In the genomic region with DNA sequence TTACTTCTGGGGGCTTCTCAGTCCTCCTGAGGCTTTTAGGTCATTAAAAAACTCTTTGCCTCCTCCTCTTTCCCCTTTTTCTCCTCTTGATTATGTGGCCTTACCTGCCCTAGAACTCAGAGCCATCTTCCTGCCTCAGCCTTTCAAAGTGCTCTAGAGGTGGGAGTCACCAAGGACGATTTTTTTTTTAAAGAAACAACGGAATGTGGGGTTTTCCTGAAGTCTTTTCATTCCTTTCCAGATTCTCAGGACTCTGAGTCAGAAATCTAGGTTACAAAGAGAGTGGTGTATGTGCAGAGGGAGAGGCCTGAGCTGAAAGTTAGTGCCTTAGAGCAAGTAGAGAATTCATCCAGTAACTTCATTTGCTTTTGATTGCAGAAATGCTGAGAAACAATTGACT, we compare ENCODE assay signal across 9 mouse cellular contexts. TPM values are rescaled to one million over a fixed set of nuclear protein-coding genes. Genes with fewer than 3 reads are reported as not detected.
DNase-seq lines count a peak whose midpoint lies in the region; ATAC-seq and TF ChIP-seq lines count a peak whose summit lies in the region.
"Had no signal": no experiment of that assay in that cellular context is flagged by ENCODE, and none has a peak within 500 bp of the region (broad histone marks: within the 10 kb centered on the region; RNA-seq: fewer than 3 reads in every experiment).

No protein-coding gene starts in this region.

- H3K27me3 ChIP-seq in cerebellum, adult 2 months (ENCODE audit: control insufficient read depth, insufficient read depth, low read length), result no peaks in the 10 kb centered on the region
- no peaks in the 10 kb centered on the region for H3K27me3 ChIP-seq in thymus, adult 2 months (ENCODE audit: control insufficient read depth, insufficient read depth, low read length)
- H3K27me3 ChIP-seq in liver, embryonic 13.5 days, result no peaks in the 10 kb centered on the region

- DNase-seq in cerebellum, adult 2 months, result no peak
- DNase-seq in cerebellum, postnatal 14 days, result no peak
- DNase-seq in thymus, adult 2 months, result no peak
- no peak for DNase-seq in thymus, postnatal 4 days
- no peak for DNase-seq in liver, embryonic 13.5 days
- DNase-seq in embryo, embryonic 10 days (ENCODE audit: low spot score), result no peak
- no peak for DNase-seq in gastrocnemius, postnatal 25 days
- DNase-seq in retina, postnatal 1 day, result no peak
- DNase-seq: cerebellum, adult 11 months had no signal

- no peak for TF ChIP-seq POLR2A in cerebellum, adult 2 months (IDR thresholded peaks at IDR 0.05; ENCODE audit: borderline replicate concordance, insufficient read depth, low read length)
- TF ChIP-seq POLR2A in thymus, adult 2 months (IDR thresholded peaks at IDR 0.05; ENCODE audit: control insufficient read depth, extremely low read depth, insufficient read depth, low read length, poor library complexity), result no peak

- TF ChIP-seq CTCF in cerebellum, adult 2 months (IDR thresholded peaks at IDR 0.05; ENCODE audit: borderline replicate concordance, insufficient read depth, low read depth, low read length), result no peak
- no peak for TF ChIP-seq CTCF in thymus, adult 2 months (IDR thresholded peaks at IDR 0.05; ENCODE audit: borderline replicate concordance, control insufficient read depth, extremely low read depth, insufficient read depth, low read length, poor library complexity)

- H3K9ac ChIP-seq in liver, embryonic 13.5 days, result peak overlapping the region; percentile 80

- ATAC-seq in liver, embryonic 13.5 days (ENCODE audit: low read depth), result no peak

- H3K36me3 ChIP-seq in thymus, adult 2 months (ENCODE audit: control insufficient read depth, insufficient read depth, low read length), result no peaks in the 10 kb centered on the region
- 0 out of 2 replicates have a peak, but pooled peaks cover under 1% of the 10 kb centered on the region for H3K36me3 ChIP-seq in liver, embryonic 13.5 days

- H3K4me1 ChIP-seq in cerebellum, adult 2 months (ENCODE audit: control insufficient read depth, insufficient read depth, low read length), result peaks cover 11% of the 10 kb centered on the region; the same call in 1 of the 2 replicates
- H3K4me1 ChIP-seq in thymus, adult 2 months (replicated peaks; ENCODE audit: control insufficient read depth, insufficient read depth, low read length), result peaks cover 26% of the 10 kb centered on the region
- peaks cover 74% of the 10 kb centered on the region for H3K4me1 ChIP-seq in liver, embryonic 13.5 days (replicated peaks)

- H3K9me3 ChIP-seq in liver, embryonic 13.5 days (replicated peaks), result no peaks in the 10 kb centered on the region

- H3K27ac ChIP-seq in cerebellum, adult 2 months (ENCODE audit: insufficient read depth, low read length), result peak overlapping the region; percentile 71; the same call in 1 of the 2 replicates
- H3K27ac ChIP-seq in thymus, adult 2 months (ENCODE audit: control insufficient read depth, insufficient read depth, low read length), result peak overlapping the region; percentile 95; the same call in 1 of the 2 replicates
- peak overlapping the region; percentile 90; the same call in 1 of the 2 replicates for H3K27ac ChIP-seq in liver, embryonic 13.5 days

- H3K4me3 ChIP-seq in cerebellum, adult 2 months (replicated peaks; ENCODE audit: insufficient read depth, low read depth, low read length), result no peak overlapping the region
- H3K4me3 ChIP-seq in thymus, adult 2 months (ENCODE audit: control insufficient read depth, insufficient read depth, low read length), result no peak overlapping the region
- no peak overlapping the region; the same call in 1 of the 2 replicates for H3K4me3 ChIP-seq in liver, embryonic 13.5 days (replicated peaks)

- WGBS in cerebellum, adult 2 months, result 34% methylated on average over 2 of the region's 2 CpGs
- 23% methylated on average over 2 of the region's 2 CpGs for WGBS in thymus, adult 2 months
- 47% methylated on average over 2 of the region's 2 CpGs for WGBS in liver, embryonic 13.5 days (ENCODE audit: insufficient replicate concordance)

- peak overlapping the region; percentile 99 for H3K4me2 ChIP-seq in liver, embryonic 13.5 days

RNA-seq across cellular contexts. Expression of a gene that starts 37.8 kb away (rescaled TPM):
- polyA plus RNA-seq in cerebellum, adult 2 months (2012; rRNA removed), result 89.0 and 97.5 TPM in 2 replicates
- 166 and 186 TPM in 2 replicates for polyA plus RNA-seq in thymus, adult 2 months (2012; rRNA removed)
- 24.5 and 30.7 TPM in 2 replicates for polyA plus RNA-seq in liver, embryonic 13.5 days (2015; fragmentation: Nextera tagmentation; extraction: Ambion mirVana)
- total RNA-seq in gastrocnemius, postnatal 25 days (2021), result 10 to 100 TPM; 43.8 to 46.7 TPM

RNA-seq across cellular contexts. Expression of a gene that starts 38.0 kb away (rescaled TPM):
- polyA plus RNA-seq in cerebellum, adult 2 months (2012; rRNA removed), result 10.2 and 12.4 TPM in 2 replicates
- polyA plus RNA-seq in thymus, adult 2 months (2012; rRNA removed), result 4.0 and 6.2 TPM in 2 replicates
- 2.1 TPM in 2 replicates for polyA plus RNA-seq in liver, embryonic 13.5 days (2015; fragmentation: Nextera tagmentation; extraction: Ambion mirVana)
- total RNA-seq in gastrocnemius, postnatal 25 days (2021), result 1 to 10 TPM; 3.0 to 4.2 TPM

RNA-seq across cellular contexts. Expression of a gene that starts 46.8 kb away (rescaled TPM):
- 13.7 and 14.6 TPM in 2 replicates for polyA plus RNA-seq in cerebellum, adult 2 months (2012; rRNA removed)
- polyA plus RNA-seq in thymus, adult 2 months (2012; rRNA removed), result 57.9 and 80.7 TPM in 2 replicates
- polyA plus RNA-seq in liver, embryonic 13.5 days (2015; fragmentation: Nextera tagmentation; extraction: Ambion mirVana), result 9.1 and 11.1 TPM in 2 replicates
- total RNA-seq in gastrocnemius, postnatal 25 days (2021), result 1 to 10 TPM; 1.9 to 2.7 TPM
